Mouse (Mus musculus): Measurements from ENCODE around the gene Fgf4. TPM values are rescaled to one million over a fixed set of nuclear protein-coding genes. Genes with fewer than 3 reads are reported as not detected.
A peak's percentile ranks its signal among the peaks of the same experiment; 100 is the strongest.

Gene Fgf4
- polyA plus RNA-seq, 1 experiment from 2014 or later, result not detected

DNA sequence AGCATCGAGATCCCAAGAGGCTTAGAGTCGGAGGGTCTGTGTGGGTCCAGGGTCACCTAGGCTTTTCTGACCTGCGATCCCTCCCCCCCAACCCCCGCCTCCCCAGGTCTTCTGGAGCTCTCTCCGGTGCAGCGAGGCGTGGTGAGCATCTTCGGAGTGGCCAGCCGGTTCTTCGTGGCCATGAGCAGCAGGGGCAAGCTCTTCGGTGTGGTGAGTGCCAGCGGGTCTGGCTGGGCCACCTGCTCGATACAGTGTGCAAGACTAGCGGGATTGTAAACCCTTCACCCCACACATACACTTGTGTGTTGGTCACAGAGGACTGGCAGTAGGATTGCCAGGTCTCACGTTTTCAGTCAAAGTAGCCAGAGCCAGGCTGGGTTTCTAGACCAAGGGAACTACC is 15.0 kb downstream of the Fgf4 start:
- H3K4me1 ChIP-seq (ENCODE audit: control insufficient read depth, insufficient read depth, low read length), result peaks cover 11% of the 10 kb centered on the region
- H3K4me3 ChIP-seq (ENCODE audit: low read length), result peak overlapping the region; percentile 28
- no peaks in the 10 kb centered on the region for H3K9me3 ChIP-seq (ENCODE audit: control insufficient read depth, low read length)
- peaks cover 75% of the 10 kb centered on the region for H3K27me3 ChIP-seq (ENCODE audit: control insufficient read depth, insufficient read depth, low read length)
- H3K4me2 ChIP-seq (replicated peaks; ENCODE audit: low read depth, low read length), result peak overlapping the region; percentile 34; the same call in 1 of the 2 replicates
- under 1% methylated on average over 15 of the region's 15 CpGs for WGBS
- no peak overlapping the region for H3K27ac ChIP-seq (ENCODE audit: low read depth, low read length)
- H3K36me3 ChIP-seq (ENCODE audit: control insufficient read depth, insufficient read depth, low read length), result no peaks in the 10 kb centered on the region
- no peak overlapping the region for H3K9ac ChIP-seq (ENCODE audit: low read depth, low read length)
- ATAC-seq (ENCODE audit: low FRiP score, low TSS enrichment), result no peak

GRCm38 (mm10) chr7:144862712-144863111 is 15.5 kb downstream of the Fgf4 start:
- peaks cover 11% of the 10 kb centered on the region for H3K4me1 ChIP-seq (ENCODE audit: control insufficient read depth, insufficient read depth, low read length)
- H3K27me3 ChIP-seq (ENCODE audit: control insufficient read depth, insufficient read depth, low read length), result peaks cover 75% of the 10 kb centered on the region
- ATAC-seq (ENCODE audit: low FRiP score, low TSS enrichment), result no peak
- no peak overlapping the region for H3K4me3 ChIP-seq (ENCODE audit: low read length)
- WGBS, result 2% methylated on average over 18 of the region's 18 CpGs
- no peak overlapping the region for H3K9ac ChIP-seq (ENCODE audit: low read depth, low read length)
- no peaks in the 10 kb centered on the region for H3K36me3 ChIP-seq (ENCODE audit: control insufficient read depth, insufficient read depth, low read length)
- H3K4me2 ChIP-seq (replicated peaks; ENCODE audit: low read depth, low read length), result no peak overlapping the region
- no peak overlapping the region for H3K27ac ChIP-seq (ENCODE audit: low read depth, low read length)
- no peaks in the 10 kb centered on the region for H3K9me3 ChIP-seq (ENCODE audit: control insufficient read depth, low read length)

DNA sequence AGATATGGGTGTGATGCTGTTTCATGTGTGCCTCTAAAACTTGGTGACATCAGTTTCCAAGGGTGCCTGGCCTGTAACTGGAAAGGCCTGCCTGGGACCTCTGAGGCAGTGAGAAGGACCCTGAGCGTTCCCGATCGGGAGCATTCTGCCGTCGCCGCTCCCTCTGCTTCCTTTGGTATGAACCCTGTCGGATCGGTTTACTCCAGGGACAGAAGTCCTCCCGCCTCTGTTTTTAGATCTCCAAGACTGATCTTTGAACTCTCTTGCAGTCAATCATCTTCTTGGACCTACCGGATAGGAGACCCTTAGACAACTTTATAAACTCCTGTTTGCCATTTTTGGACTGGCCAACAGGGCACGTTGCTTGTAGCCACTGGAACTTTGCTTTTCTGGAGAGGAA is 16.0 kb downstream of the Fgf4 start:
- Histone ChIP-seq H3K27me3 (ENCODE audit: control insufficient read depth, insufficient read depth, low read length) (peaks cover 75% of the 10 kb centered on the region), H3K4me3 (ENCODE audit: low read length) (no peak overlapping the region), H3K4me1 (ENCODE audit: control insufficient read depth, insufficient read depth, low read length) (peaks cover 11% of the 10 kb centered on the region), H3K4me2 (replicated peaks; ENCODE audit: low read depth, low read length) (no peak overlapping the region), H3K9ac (ENCODE audit: low read depth, low read length) (no peak overlapping the region), H3K27ac (ENCODE audit: low read depth, low read length) (no peak overlapping the region), H3K9me3 (ENCODE audit: control insufficient read depth, low read length) (no peaks in the 10 kb centered on the region), H3K36me3 (ENCODE audit: control insufficient read depth, insufficient read depth, low read length) (no peaks in the 10 kb centered on the region)
- 2% methylated on average over 11 of the region's 11 CpGs for WGBS
- no peak for ATAC-seq (ENCODE audit: low FRiP score, low TSS enrichment)

DNA sequence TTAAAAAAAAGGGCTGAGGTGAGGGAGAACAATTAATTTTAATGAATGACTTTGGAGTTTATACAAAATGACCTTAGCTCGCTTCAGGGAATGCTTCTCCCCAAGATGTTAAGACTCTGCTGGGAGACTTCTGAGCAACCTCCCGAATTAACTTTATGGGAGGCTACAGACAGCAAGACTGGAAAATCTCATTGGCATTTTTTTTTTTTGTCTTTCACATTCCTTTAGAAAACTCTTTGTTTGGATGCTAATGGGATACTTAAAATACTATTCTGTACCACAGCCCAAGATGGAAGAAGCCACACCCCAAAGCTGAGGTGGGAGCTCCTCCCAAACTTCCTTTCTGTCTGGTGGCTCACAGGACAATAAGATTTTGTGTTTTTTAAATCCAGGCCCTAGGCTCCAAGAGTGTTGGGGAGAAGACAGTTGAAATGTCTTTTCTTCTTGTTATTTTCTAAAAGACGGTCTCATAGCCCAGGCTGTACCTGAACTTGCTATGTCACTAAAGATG is 17.0 kb downstream of the Fgf4 start:
- H3K27me3 ChIP-seq (ENCODE audit: control insufficient read depth, insufficient read depth, low read length), result peaks cover 70% of the 10 kb centered on the region
- no peak overlapping the region for H3K4me2 ChIP-seq (replicated peaks; ENCODE audit: low read depth, low read length)
- no peaks in the 10 kb centered on the region for H3K9me3 ChIP-seq (ENCODE audit: control insufficient read depth, low read length)
- H3K27ac ChIP-seq (ENCODE audit: low read depth, low read length), result no peak overlapping the region
- no peak overlapping the region for H3K9ac ChIP-seq (ENCODE audit: low read depth, low read length)
- H3K36me3 ChIP-seq (ENCODE audit: control insufficient read depth, insufficient read depth, low read length), result no peaks in the 10 kb centered on the region
- ATAC-seq (ENCODE audit: low FRiP score, low TSS enrichment), result no peak
- no peak overlapping the region for H3K4me3 ChIP-seq (ENCODE audit: low read length)
- peaks cover 11% of the 10 kb centered on the region for H3K4me1 ChIP-seq (ENCODE audit: control insufficient read depth, insufficient read depth, low read length)
- 39% methylated on average over 3 of the region's 3 CpGs for WGBS

- no peaks in the 10 kb centered on the region for H3K9me3 ChIP-seq (ENCODE audit: control insufficient read depth, low read length)
- H3K4me1 ChIP-seq (ENCODE audit: control insufficient read depth, insufficient read depth, low read length), result no peaks in the 10 kb centered on the region
- ATAC-seq (ENCODE audit: low FRiP score, low TSS enrichment), result no peak
- no peak overlapping the region for H3K4me2 ChIP-seq (replicated peaks; ENCODE audit: low read depth, low read length)
- H3K9ac ChIP-seq (ENCODE audit: low read depth, low read length), result no peak overlapping the region
- peaks cover 41% of the 10 kb centered on the region for H3K27me3 ChIP-seq (ENCODE audit: control insufficient read depth, insufficient read depth, low read length)
- H3K27ac ChIP-seq (ENCODE audit: low read depth, low read length), result no peak overlapping the region
- H3K36me3 ChIP-seq (ENCODE audit: control insufficient read depth, insufficient read depth, low read length), result no peaks in the 10 kb centered on the region
- no peak overlapping the region for H3K4me3 ChIP-seq (ENCODE audit: low read length)
- 66% methylated on average over 4 of the region's 4 CpGs for WGBS
Measured at GRCm38 (mm10) chr7:144867161-144867560, 20.0 kb downstream of the Fgf4 start.

- WGBS, result 80% methylated on average over 8 of the region's 8 CpGs
- ATAC-seq (ENCODE audit: low FRiP score, low TSS enrichment), result no peak
Measured at GRCm38 (mm10) chr7:144867602-144868001, 20.4 kb downstream of the Fgf4 start.

DNA sequence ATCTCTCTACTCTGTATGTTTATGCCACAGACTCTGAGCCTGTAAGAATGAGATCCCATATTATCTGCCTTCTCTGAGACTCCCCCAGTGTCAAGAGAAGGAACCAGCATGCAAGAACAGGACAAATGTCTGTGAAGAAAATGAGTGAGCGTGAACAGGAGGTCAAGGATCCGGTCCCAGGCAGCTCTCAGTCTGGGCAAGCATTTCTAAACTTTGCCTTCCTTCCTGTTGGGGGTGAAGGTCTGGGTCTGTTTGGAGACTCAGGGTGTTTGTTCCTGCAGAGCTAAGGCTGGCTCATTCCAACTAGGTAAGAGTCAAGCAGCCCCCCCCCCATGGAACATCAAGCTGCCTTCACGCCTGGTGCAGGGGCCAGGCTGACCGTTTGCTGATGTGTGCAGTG is 25.3 kb downstream of the Fgf4 start:
- Histone ChIP-seq H3K4me3 (ENCODE audit: low read length) (no peak overlapping the region), H3K4me2 (replicated peaks; ENCODE audit: low read depth, low read length) (no peak overlapping the region), H3K9ac (ENCODE audit: low read depth, low read length) (no peak overlapping the region), H3K36me3 (ENCODE audit: control insufficient read depth, insufficient read depth, low read length) (no peaks in the 10 kb centered on the region), H3K27ac (ENCODE audit: low read depth, low read length) (no peak overlapping the region), H3K27me3 (ENCODE audit: control insufficient read depth, insufficient read depth, low read length) (0 out of 2 replicates have a peak, but pooled peaks cover 4% of the 10 kb centered on the region), H3K9me3 (ENCODE audit: control insufficient read depth, low read length) (no peaks in the 10 kb centered on the region), H3K4me1 (ENCODE audit: control insufficient read depth, insufficient read depth, low read length) (no peaks in the 10 kb centered on the region)
- WGBS, result 57% methylated on average over 4 of the region's 4 CpGs
- ATAC-seq (ENCODE audit: low FRiP score, low TSS enrichment), result no peak

More at GRCm38 (mm10) chr7:144867602-144868001, 20.4 kb downstream of the Fgf4 start:
- Histone ChIP-seq H3K4me3 (ENCODE audit: low read length) (no peak overlapping the region), H3K27ac (ENCODE audit: low read depth, low read length) (no peak overlapping the region), H3K9me3 (ENCODE audit: control insufficient read depth, low read length) (no peaks in the 10 kb centered on the region), H3K9ac (ENCODE audit: low read depth, low read length) (no peak overlapping the region), H3K36me3 (ENCODE audit: control insufficient read depth, insufficient read depth, low read length) (no peaks in the 10 kb centered on the region), H3K4me2 (replicated peaks; ENCODE audit: low read depth, low read length) (no peak overlapping the region), H3K27me3 (ENCODE audit: control insufficient read depth, insufficient read depth, low read length) (peaks cover 36% of the 10 kb centered on the region), H3K4me1 (ENCODE audit: control insufficient read depth, insufficient read depth, low read length) (no peaks in the 10 kb centered on the region)

- no peaks in the 10 kb centered on the region for H3K9me3 ChIP-seq (ENCODE audit: control insufficient read depth, low read length)
- H3K4me2 ChIP-seq (replicated peaks; ENCODE audit: low read depth, low read length), result no peak overlapping the region
- no peak overlapping the region for H3K27ac ChIP-seq (ENCODE audit: low read depth, low read length)
- no peaks in the 10 kb centered on the region for H3K36me3 ChIP-seq (ENCODE audit: control insufficient read depth, insufficient read depth, low read length)
- H3K9ac ChIP-seq (ENCODE audit: low read depth, low read length), result no peak overlapping the region
- H3K4me3 ChIP-seq (ENCODE audit: low read length), result no peak overlapping the region
- no peak for ATAC-seq (ENCODE audit: low FRiP score, low TSS enrichment)
- 76% methylated on average over 4 of the region's 4 CpGs for WGBS
- H3K4me1 ChIP-seq (ENCODE audit: control insufficient read depth, insufficient read depth, low read length), result no peaks in the 10 kb centered on the region
- 0 out of 2 replicates have a peak, but pooled peaks cover 4% of the 10 kb centered on the region for H3K27me3 ChIP-seq (ENCODE audit: control insufficient read depth, insufficient read depth, low read length)
Measured at GRCm38 (mm10) chr7:144873160-144873559, 26.0 kb downstream of the Fgf4 start.

GRCm38 (mm10) chr7:144874226-144874625 is 27.1 kb downstream of the Fgf4 start:
- no peak for ATAC-seq (ENCODE audit: low FRiP score, low TSS enrichment)
- Histone ChIP-seq H3K36me3 (ENCODE audit: control insufficient read depth, insufficient read depth, low read length) (no peaks in the 10 kb centered on the region), H3K27ac (ENCODE audit: low read depth, low read length) (no peak overlapping the region), H3K4me3 (ENCODE audit: low read length) (no peak overlapping the region), H3K27me3 (ENCODE audit: control insufficient read depth, insufficient read depth, low read length) (0 out of 2 replicates have a peak, but pooled peaks cover 4% of the 10 kb centered on the region), H3K9me3 (ENCODE audit: control insufficient read depth, low read length) (no peaks in the 10 kb centered on the region), H3K4me1 (ENCODE audit: control insufficient read depth, insufficient read depth, low read length) (no peaks in the 10 kb centered on the region), H3K9ac (ENCODE audit: low read depth, low read length) (no peak overlapping the region), H3K4me2 (replicated peaks; ENCODE audit: low read depth, low read length) (no peak overlapping the region)
- WGBS, result 74% methylated on average over 4 of the region's 4 CpGs
